Mouse (Mus musculus) CH12.LX (cell line): ENCODE measurements around the gene Psip1.

Experiments
- BHLHE40 ChIP-seq: IDR thresholded peaks from 2 replicates; pipeline ENCODE4 v1.6.1; 2011; ENCODE audit warnings: mild to moderate bottlenecking, low read depth, low read length, improper control_type of control experiment
- CTCF ChIP-seq, 2 experiments: IDR thresholded peaks in 1 of 2; conservative IDR thresholded peaks in 1 of 2; 2 replicates each; pipeline ENCODE4 v1.5.1; 2011 to 2012; ENCODE audit warnings: low read depth in 2 of 2, low read length in 2 of 2, improper control_type of control experiment in 1 of 2, inconsistent platforms in 1 of 2, mild to moderate bottlenecking in 1 of 2, moderate library complexity in 1 of 2
- EP300 ChIP-seq: IDR thresholded peaks from 2 replicates; pipeline ENCODE4 v1.6.1; 2011; ENCODE audit warnings: low read length, improper control_type of control experiment
- KAT2A ChIP-seq: IDR thresholded peaks from 2 replicates; pipeline ENCODE4 v1.6.1; 2012; ENCODE audit warnings: low read length, improper control_type of control experiment, inconsistent platforms; ENCODE audit not compliant: insufficient replicate concordance
- MAFK ChIP-seq: IDR thresholded peaks from 2 replicates; pipeline ENCODE4 v1.6.1; 2011; ENCODE audit warnings: low read length, improper control_type of control experiment; ENCODE audit not compliant: insufficient replicate concordance
- MXI1 ChIP-seq: IDR thresholded peaks from 2 replicates; pipeline ENCODE4 v1.6.1; 2011; ENCODE audit warnings: mild to moderate bottlenecking, low read depth, low read length, improper control_type of control experiment
- POLR2A ChIP-seq: IDR thresholded peaks from 2 replicates; pipeline ENCODE4 v1.6.1; 2011; ENCODE audit warnings: low read depth, mild to moderate bottlenecking, improper control_type of control experiment, low read length
- POLR2AphosphoS2 ChIP-seq: IDR thresholded peaks from 2 replicates; pipeline ENCODE4 v1.6.1; 2011; ENCODE audit warnings: low read depth, low read length, improper control_type of control experiment
- SIN3A ChIP-seq: IDR thresholded peaks from 2 replicates; pipeline ENCODE4 v1.6.1; 2012; ENCODE audit warnings: low read length, improper control_type of control experiment, inconsistent platforms
- TCF12 ChIP-seq: IDR thresholded peaks from 2 replicates; pipeline ENCODE4 v1.6.1; 2014; ENCODE audit warnings: low read depth, mild to moderate bottlenecking, inconsistent platforms, low read length, improper control_type of control experiment
- ZC3H11A ChIP-seq: IDR thresholded peaks from 2 replicates; pipeline ENCODE4 v1.6.1; 2012; ENCODE audit warnings: low read depth, mild to moderate bottlenecking, inconsistent platforms, low read length, improper control_type of control experiment
- ZMIZ1 ChIP-seq: IDR thresholded peaks from 2 replicates; pipeline ENCODE4 v1.6.1; 2012; ENCODE audit warnings: low read depth, mild to moderate bottlenecking, inconsistent platforms, low read length, improper control_type of control experiment
- ZNF384 ChIP-seq: IDR thresholded peaks from 2 replicates; pipeline ENCODE4 v1.6.1; 2012; ENCODE audit warnings: low read depth, low read length, improper control_type of control experiment, inconsistent platforms

GRCm38 (mm10) chr4:83460106-83460505, 26.2 kb downstream of the Psip1 start:
- TF ChIP-seq CTCF (conservative IDR thresholded peaks at IDR 0.05 in 1 of 2, IDR thresholded peaks at IDR 0.05 in 1 of 2; ENCODE audit: low read depth in 2 of 2, low read length in 2 of 2): no peak
- TF ChIP-seq EP300: no peak
- no peak for TF ChIP-seq MAFK
- TF ChIP-seq SIN3A: no peak
- no peak for TF ChIP-seq MXI1
- TF ChIP-seq POLR2AphosphoS2: no peak
- no peak for TF ChIP-seq KAT2A
- no peak for TF ChIP-seq POLR2A
- no peak for TF ChIP-seq ZC3H11A
- TF ChIP-seq ZMIZ1: no peak
- TF ChIP-seq TCF12: no peak
- no peak for TF ChIP-seq BHLHE40
- no peak for TF ChIP-seq ZNF384
